Mouse (Mus musculus): ENCODE measurements around the gene Sh3bp1.

GRCm38 (mm10) chr15:78916052-78916826 is 16.7 kb downstream of the Sh3bp1 start:
- no peak for TF ChIP-seq GATA1 (IDR thresholded peaks at IDR 0.05; ENCODE audit: borderline replicate concordance, low read length)
- TF ChIP-seq FLI1 (IDR thresholded peaks at IDR 0.05; ENCODE audit: low read length) = no peak
